Mouse (Mus musculus): ENCODE data around the gene Ttc1. TPM values are rescaled to one million over a fixed set of nuclear protein-coding genes. Genes with fewer than 3 reads are reported as not detected.
A peak's percentile ranks its signal among the peaks of the same experiment; 100 is the strongest.

The Ttc1 gene
- total and polyA plus RNA-seq, 2 experiments from 2014 or later: 30.0 to 83.2 TPM

DNA sequence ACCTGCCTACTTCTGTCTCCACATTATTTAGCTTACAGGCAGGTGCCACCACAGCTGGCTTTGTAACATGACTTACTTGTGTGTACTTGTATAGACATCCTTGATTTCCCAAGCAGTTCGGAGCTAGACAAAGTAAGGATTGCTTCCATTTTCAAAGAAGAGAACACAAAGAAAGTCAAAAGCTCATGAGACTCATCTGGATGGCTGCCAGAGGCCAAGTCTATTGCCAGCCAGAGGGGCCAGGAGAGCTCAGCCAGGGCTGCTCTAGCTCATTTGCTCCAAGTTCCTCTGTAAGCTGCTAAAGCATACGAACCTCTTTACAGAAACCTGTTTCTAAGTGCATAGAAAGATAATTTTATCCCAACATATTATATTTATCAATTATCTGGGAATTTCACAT is 10.6 kb upstream of the Ttc1 start:
- no peak overlapping the region for H3K4me2 ChIP-seq (ENCODE audit: low read depth, low read length, poor library complexity, severe bottlenecking)
- no peaks in the 10 kb centered on the region for H3K9me3 ChIP-seq (ENCODE audit: low read length)
- H3K9ac ChIP-seq (replicated peaks; ENCODE audit: low read length, poor library complexity, severe bottlenecking): no peak overlapping the region
- no peak overlapping the region for H3K4me3 ChIP-seq (ENCODE audit: low read depth, low read length)
- no peaks in the 10 kb centered on the region for H3K4me1 ChIP-seq (ENCODE audit: insufficient read depth, low read length)
- no peaks in the 10 kb centered on the region for H3K36me3 ChIP-seq (ENCODE audit: insufficient read depth, low read length)
- no peaks in the 10 kb centered on the region for H3K27me3 ChIP-seq (ENCODE audit: insufficient read depth, low read length)
- no peak for DNase-seq (ENCODE audit: low spot score)
- 69% methylated on average over 2 of the region's 2 CpGs for WGBS
- H3K27ac ChIP-seq (ENCODE audit: low read depth, low read length): no peak overlapping the region
- no peak for ATAC-seq (ENCODE audit: low FRiP score)
- TF ChIP-seq CTCF (IDR thresholded peaks at IDR 0.05): no peak

DNA sequence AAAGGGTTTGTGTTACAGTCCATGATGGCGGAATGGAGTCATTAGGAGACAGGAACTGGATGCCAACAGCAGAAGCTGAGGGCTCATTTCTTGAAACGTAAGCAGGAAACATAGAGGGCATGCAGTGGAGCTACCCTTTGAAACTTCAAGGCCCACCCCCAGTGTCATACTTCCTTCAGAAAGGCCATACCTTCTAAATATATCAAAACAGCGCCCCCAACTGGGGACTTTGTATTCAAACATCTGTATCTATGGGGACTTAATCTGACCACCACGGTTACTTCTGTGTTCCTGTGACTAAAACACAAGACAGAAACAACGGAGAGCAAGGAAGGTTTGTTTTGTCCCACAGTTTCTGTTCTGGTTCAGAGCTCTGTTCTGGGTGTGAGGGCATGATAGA is 7.6 kb upstream of the Ttc1 start:
- ATAC-seq (ENCODE audit: low FRiP score): no peak
- Histone ChIP-seq H3K4me2 (ENCODE audit: low read depth, low read length, poor library complexity, severe bottlenecking) (no peak overlapping the region), H3K27ac (ENCODE audit: low read depth, low read length) (no peak overlapping the region), H3K4me1 (ENCODE audit: insufficient read depth, low read length) (no peaks in the 10 kb centered on the region), H3K4me3 (ENCODE audit: low read depth, low read length) (no peak overlapping the region), H3K9me3 (ENCODE audit: low read length) (no peaks in the 10 kb centered on the region), H3K9ac (replicated peaks; ENCODE audit: low read length, poor library complexity, severe bottlenecking) (no peak overlapping the region), H3K36me3 (ENCODE audit: insufficient read depth, low read length) (no peaks in the 10 kb centered on the region), H3K27me3 (ENCODE audit: insufficient read depth, low read length) (no peaks in the 10 kb centered on the region)
- 68% methylated on average over 5 of the region's 5 CpGs for WGBS
- no peak for DNase-seq (ENCODE audit: low spot score)
- no peak for TF ChIP-seq CTCF (IDR thresholded peaks at IDR 0.05)

DNA sequence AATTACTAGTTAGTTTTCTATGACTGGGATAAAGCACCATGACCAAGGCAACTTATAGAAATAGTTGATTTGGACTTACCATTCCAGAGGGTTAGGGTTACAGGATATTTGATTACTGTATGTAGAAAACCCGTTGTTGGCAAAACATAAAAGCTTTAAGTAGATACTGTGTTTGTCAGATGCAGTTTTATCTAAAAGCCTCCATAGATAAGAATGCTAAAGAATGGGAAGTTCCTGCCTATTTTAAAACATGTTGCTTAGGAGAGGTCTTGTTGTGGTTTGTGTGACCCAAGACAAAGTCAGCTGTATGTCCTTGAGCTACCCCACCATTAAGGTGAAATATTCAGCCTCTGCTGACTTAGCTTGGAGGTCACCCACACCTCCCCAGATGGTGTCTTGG is 6.8 kb upstream of the Ttc1 start:
- 95% methylated on average over 1 of the region's 1 CpGs for WGBS
- Histone ChIP-seq H3K9me3 (ENCODE audit: low read length) (no peaks in the 10 kb centered on the region), H3K27ac (ENCODE audit: low read depth, low read length) (no peak overlapping the region), H3K36me3 (ENCODE audit: insufficient read depth, low read length) (no peaks in the 10 kb centered on the region), H3K27me3 (ENCODE audit: insufficient read depth, low read length) (no peaks in the 10 kb centered on the region), H3K9ac (replicated peaks; ENCODE audit: low read length, poor library complexity, severe bottlenecking) (no peak overlapping the region), H3K4me3 (ENCODE audit: low read depth, low read length) (no peak overlapping the region), H3K4me1 (ENCODE audit: insufficient read depth, low read length) (no peaks in the 10 kb centered on the region), H3K4me2 (ENCODE audit: low read depth, low read length, poor library complexity, severe bottlenecking) (no peak overlapping the region)
- ATAC-seq (ENCODE audit: low FRiP score) (no peak), DNase-seq (ENCODE audit: low spot score) (no peak)
- no peak for TF ChIP-seq CTCF (IDR thresholded peaks at IDR 0.05)

DNA sequence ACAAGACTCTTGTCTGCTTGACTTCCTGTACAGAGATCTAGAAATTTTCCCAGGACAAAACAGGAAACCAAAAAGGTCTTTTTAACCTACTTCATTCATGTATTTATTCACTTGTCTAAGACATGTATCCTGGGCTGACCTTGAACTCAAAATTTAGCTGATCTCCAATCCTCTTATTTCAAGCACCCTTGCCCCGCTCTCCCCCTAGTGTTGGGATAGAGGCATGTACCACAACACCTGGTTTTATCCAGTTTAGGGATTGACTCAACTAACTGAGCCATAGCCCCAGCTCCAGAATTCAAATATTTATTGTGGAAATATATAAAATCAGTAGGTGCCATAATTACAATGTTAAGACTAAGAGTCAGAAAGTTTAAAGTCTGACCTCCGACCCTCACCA is 3.7 kb upstream of the Ttc1 start:
- ATAC-seq (ENCODE audit: low FRiP score) (no peak), DNase-seq (ENCODE audit: low spot score) (no peak)
- Histone ChIP-seq H3K4me3 (ENCODE audit: low read depth, low read length) (no peak overlapping the region), H3K27ac (ENCODE audit: low read depth, low read length) (no peak overlapping the region), H3K9ac (replicated peaks; ENCODE audit: low read length, poor library complexity, severe bottlenecking) (no peak overlapping the region), H3K36me3 (ENCODE audit: insufficient read depth, low read length) (no peaks in the 10 kb centered on the region), H3K9me3 (ENCODE audit: low read length) (no peaks in the 10 kb centered on the region), H3K4me2 (ENCODE audit: low read depth, low read length, poor library complexity, severe bottlenecking) (no peak overlapping the region), H3K27me3 (ENCODE audit: insufficient read depth, low read length) (no peaks in the 10 kb centered on the region), H3K4me1 (ENCODE audit: insufficient read depth, low read length) (no peaks in the 10 kb centered on the region)
- 69% methylated on average over 2 of the region's 2 CpGs for WGBS
- no peak; the same call in 1 of the 2 replicates for TF ChIP-seq CTCF (IDR thresholded peaks at IDR 0.05)

DNA sequence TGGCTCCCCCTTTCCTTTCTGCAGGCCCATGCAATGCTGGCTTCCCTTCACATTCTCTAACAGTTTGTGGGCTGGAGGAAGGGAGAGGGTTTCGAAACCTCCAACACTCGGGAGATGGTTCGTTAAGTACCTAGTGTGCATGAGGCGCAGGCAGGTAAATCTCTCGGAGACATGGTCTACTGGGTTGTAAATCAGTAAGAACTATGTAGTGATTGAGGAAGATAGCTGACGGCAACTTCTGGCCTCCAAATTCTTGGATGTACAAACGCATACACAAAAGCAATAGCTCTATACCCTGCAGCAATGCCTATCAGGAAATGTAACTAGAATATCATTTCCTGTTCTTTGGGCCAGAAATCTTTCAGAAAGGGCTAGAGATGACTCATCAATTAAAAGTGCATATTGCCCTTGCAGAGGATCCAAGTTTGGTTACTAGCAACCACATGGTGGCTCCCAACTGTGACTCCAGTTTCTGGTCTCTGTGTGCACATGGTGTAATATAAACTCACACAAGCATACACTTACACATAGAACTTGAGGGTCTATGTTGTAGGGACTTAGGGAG is 19.0 kb downstream of the Ttc1 start:
- no peak overlapping the region for H3K9ac ChIP-seq (replicated peaks; ENCODE audit: low read length, poor library complexity, severe bottlenecking)
- 87% methylated on average over 7 of the region's 7 CpGs for WGBS
- DNase-seq (ENCODE audit: low spot score): no peak
- H3K27ac ChIP-seq (ENCODE audit: low read depth, low read length): no peak overlapping the region
- H3K4me2 ChIP-seq (ENCODE audit: low read depth, low read length, poor library complexity, severe bottlenecking): no peak overlapping the region
- H3K36me3 ChIP-seq (ENCODE audit: insufficient read depth, low read length): peaks cover 33% of the 10 kb centered on the region
- no peak overlapping the region for H3K4me3 ChIP-seq (ENCODE audit: low read depth, low read length)
- no peaks in the 10 kb centered on the region for H3K9me3 ChIP-seq (ENCODE audit: low read length)
- H3K27me3 ChIP-seq (ENCODE audit: insufficient read depth, low read length): no peaks in the 10 kb centered on the region
- H3K4me1 ChIP-seq (ENCODE audit: insufficient read depth, low read length): no peaks in the 10 kb centered on the region
- no peak for ATAC-seq (ENCODE audit: low FRiP score)
- peak; percentile 30 for TF ChIP-seq CTCF (IDR thresholded peaks at IDR 0.05)

DNA sequence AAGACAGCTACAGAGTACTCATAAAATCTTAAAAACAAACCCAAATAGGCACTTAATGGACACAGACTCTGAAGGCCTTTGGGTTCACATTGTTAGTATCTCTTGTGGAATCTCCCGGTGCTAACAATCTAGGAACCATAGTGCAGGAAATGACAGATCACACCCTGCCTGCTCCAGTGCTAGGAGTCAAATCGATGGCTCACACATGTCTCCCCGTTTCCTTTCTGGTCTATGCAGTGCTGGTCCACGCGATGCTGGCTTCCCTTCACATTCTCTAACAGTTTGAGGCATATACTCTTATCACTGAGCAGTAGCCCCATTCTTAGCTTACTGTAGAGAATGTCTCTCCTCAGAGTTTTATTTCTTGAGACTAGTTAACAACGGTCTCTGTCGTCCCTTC is 20.0 kb downstream of the Ttc1 start:
- Histone ChIP-seq H3K36me3 (ENCODE audit: insufficient read depth, low read length) (peaks cover 23% of the 10 kb centered on the region), H3K4me2 (ENCODE audit: low read depth, low read length, poor library complexity, severe bottlenecking) (no peak overlapping the region), H3K4me3 (ENCODE audit: low read depth, low read length) (no peak overlapping the region), H3K9me3 (ENCODE audit: low read length) (no peaks in the 10 kb centered on the region), H3K4me1 (ENCODE audit: insufficient read depth, low read length) (no peaks in the 10 kb centered on the region), H3K27ac (ENCODE audit: low read depth, low read length) (no peak overlapping the region), H3K9ac (replicated peaks; ENCODE audit: low read length, poor library complexity, severe bottlenecking) (no peak overlapping the region), H3K27me3 (ENCODE audit: insufficient read depth, low read length) (no peaks in the 10 kb centered on the region)
- DNase-seq (ENCODE audit: low spot score) (no peak), ATAC-seq (ENCODE audit: low FRiP score) (no peak)
- WGBS: 88% methylated on average over 7 of the region's 7 CpGs
- TF ChIP-seq CTCF (IDR thresholded peaks at IDR 0.05): no peak

Measured in midbrain, postnatal 0 days (tissue).